Mouse (Mus musculus) liver, embryonic 16.5 days (tissue): Measurements from ENCODE around the gene Plcg2. TPM values are rescaled to one million over a fixed set of nuclear protein-coding genes. Genes with fewer than 3 reads are reported as not detected.

ENCODE experiments used
- ATAC-seq: fragments of 200-750 bp; cut with Nextera tagmentation; 2 replicates; pipeline ENCODE4 v1.8.0; 2017; ENCODE audit warnings: low read depth, mild to moderate bottlenecking, moderate number of reproducible peaks, moderate library complexity
- H3K27ac ChIP-seq: fragments of 300-500 bp; sonication (generic); 2 replicates; pipeline ENCODE4 v1.5.1; 2014; ENCODE audit warnings: mild to moderate bottlenecking, low read length
- H3K27me3 ChIP-seq: fragments of 300-500 bp; sonication (generic); 2 replicates; pipeline ENCODE4 v1.6.1; 2014; ENCODE audit warnings: low read depth, low read length, mixed read lengths; ENCODE audit not compliant: control insufficient read depth, insufficient read depth
- H3K36me3 ChIP-seq: fragments of 300-500 bp; sonication (generic); 2 replicates; pipeline ENCODE4 v1.6.1; 2014; ENCODE audit warnings: mild to moderate bottlenecking; ENCODE audit not compliant: control insufficient read depth, insufficient read depth
- H3K4me1 ChIP-seq: fragments of 300-500 bp; sonication (generic); 2 replicates; pipeline ENCODE4 v1.6.1; 2014; ENCODE audit warnings: low read depth, low read length, mixed read lengths; ENCODE audit not compliant: control insufficient read depth
- H3K4me2 ChIP-seq: fragments of 300-500 bp; sonication (generic); 2 replicates; pipeline ENCODE4 v1.6.1; 2014; ENCODE audit warnings: low read depth, low read length, mixed read lengths
- H3K4me3 ChIP-seq: fragments of 300-500 bp; sonication (generic); 2 replicates; pipeline ENCODE4 v1.5.1; 2014; ENCODE audit warnings: low read depth, mild to moderate bottlenecking, low read length
- H3K9ac ChIP-seq: fragments of 300-500 bp; sonication (generic); 2 replicates; pipeline ENCODE4 v1.6.1; 2014; ENCODE audit warnings: low read depth, low read length
- H3K9me3 ChIP-seq: fragments of 300-500 bp; sonication (generic); replicated peaks from 2 replicates; pipeline ENCODE4 v1.6.1; 2016; ENCODE audit warnings: low read length; ENCODE audit not compliant: control insufficient read depth
- WGBS: fragments of 180-500 bp; shearing (Covaris S2); extraction: QIAGEN DNeasy Blood & Tissue Kit; methylation state at CpG from one replicate; pipeline ENCODE4 v1.1.7; 2014; ENCODE audit not compliant: insufficient replicate concordance; 5-methylcytosine and 5-hydroxymethylcytosine counted together
- polyA plus RNA-seq: library from polyadenylated mRNA; unstranded; fragments of >200 nt; fragmentation: Nextera tagmentation; extraction: Ambion mirVana; gene quantifications from 2 replicates; pipeline ENCODE4 v1.2.1, GENCODE M21; 2015

Gene Plcg2
- polyA plus RNA-seq, 1 experiment from 2014 or later: 8.4 TPM

DNA sequence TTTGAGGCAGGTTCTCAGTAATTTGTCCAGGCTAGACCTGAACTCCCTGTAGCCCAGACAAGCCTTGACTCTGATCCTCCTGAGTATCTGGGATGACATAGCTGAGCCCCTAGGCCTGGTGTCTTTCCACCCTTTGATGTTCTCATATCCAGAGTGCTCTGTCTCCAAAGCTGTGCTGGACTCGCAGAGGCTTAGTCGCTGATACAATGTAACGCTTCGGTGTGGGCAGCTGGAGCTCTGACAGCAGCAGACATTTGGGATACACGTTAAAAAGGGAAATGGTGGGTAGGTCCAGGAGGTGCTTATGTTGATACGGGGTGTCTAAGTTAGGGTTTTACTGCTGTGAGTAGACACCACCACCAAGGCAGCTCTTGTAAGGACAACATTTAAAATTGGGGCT is 80.8 kb downstream of the Plcg2 start:
- 66% methylated on average over 6 of the region's 6 CpGs for WGBS
- no peak overlapping the region for H3K9ac ChIP-seq
- H3K36me3 ChIP-seq: no peaks in the 10 kb centered on the region
- H3K4me2 ChIP-seq: no peak overlapping the region
- H3K27ac ChIP-seq: no peak overlapping the region
- no peak overlapping the region for H3K4me3 ChIP-seq
- no peak for ATAC-seq
- H3K27me3 ChIP-seq: no peaks in the 10 kb centered on the region
- no peaks in the 10 kb centered on the region for H3K4me1 ChIP-seq
- no peaks in the 10 kb centered on the region for H3K9me3 ChIP-seq

GRCm38 (mm10) chr8:117593862-117594261 is 95.8 kb downstream of the Plcg2 start:
- H3K27ac ChIP-seq: no peak overlapping the region
- H3K4me1 ChIP-seq: no peaks in the 10 kb centered on the region
- no peaks in the 10 kb centered on the region for H3K9me3 ChIP-seq
- ATAC-seq: no peak
- no peaks in the 10 kb centered on the region for H3K27me3 ChIP-seq
- H3K36me3 ChIP-seq: no peaks in the 10 kb centered on the region
- H3K9ac ChIP-seq: no peak overlapping the region
- H3K4me2 ChIP-seq: no peak overlapping the region
- H3K4me3 ChIP-seq: no peak overlapping the region
- WGBS: 76% methylated on average over 5 of the region's 5 CpGs

DNA sequence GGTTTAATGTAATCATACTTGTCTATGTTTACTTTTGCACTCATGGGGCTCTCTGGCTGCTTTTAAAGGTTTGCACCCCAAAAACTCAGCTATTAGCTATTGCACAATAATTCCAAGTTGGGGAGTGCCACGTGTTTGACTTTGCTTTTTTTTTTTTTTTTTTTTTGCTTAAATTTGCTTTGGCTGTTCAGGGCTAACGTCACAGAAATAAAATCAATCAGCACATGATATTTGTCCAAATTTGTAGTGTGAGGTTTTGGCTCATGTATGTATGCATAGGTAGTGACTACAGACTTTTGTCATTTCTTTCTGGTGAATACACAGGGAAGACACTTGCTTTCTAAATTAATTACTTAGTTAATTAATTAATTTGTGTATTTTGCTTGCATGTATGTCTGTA is 96.9 kb downstream of the Plcg2 start:
- Histone ChIP-seq H3K4me1 (no peaks in the 10 kb centered on the region), H3K27me3 (no peaks in the 10 kb centered on the region), H3K9me3 (no peaks in the 10 kb centered on the region), H3K4me3 (no peak overlapping the region), H3K36me3 (no peaks in the 10 kb centered on the region), H3K4me2 (no peak overlapping the region), H3K27ac (no peak overlapping the region), H3K9ac (no peak overlapping the region)
- 51% methylated on average over 2 of the region's 2 CpGs for WGBS
- ATAC-seq: no peak

- Histone ChIP-seq H3K9me3 (no peaks in the 10 kb centered on the region), H3K9ac (no peak overlapping the region), H3K4me2 (no peak overlapping the region), H3K27ac (no peak overlapping the region), H3K36me3 (no peaks in the 10 kb centered on the region), H3K4me3 (no peak overlapping the region), H3K27me3 (no peaks in the 10 kb centered on the region), H3K4me1 (no peaks in the 10 kb centered on the region)
- 0 out of 2 replicates have a peak, but pooled peaks have one; percentile 19 for ATAC-seq
- WGBS: 22% methylated on average over 5 of the region's 5 CpGs
These were observed 98.7 kb downstream of the Plcg2 start for GRCm38 (mm10) chr8:117596777-117597176.

- 77% methylated on average over 13 of the region's 13 CpGs for WGBS
- no peak overlapping the region for H3K4me2 ChIP-seq
These were observed 102.7 kb downstream of the Plcg2 start for GRCm38 (mm10) chr8:117600839-117601238.

DNA sequence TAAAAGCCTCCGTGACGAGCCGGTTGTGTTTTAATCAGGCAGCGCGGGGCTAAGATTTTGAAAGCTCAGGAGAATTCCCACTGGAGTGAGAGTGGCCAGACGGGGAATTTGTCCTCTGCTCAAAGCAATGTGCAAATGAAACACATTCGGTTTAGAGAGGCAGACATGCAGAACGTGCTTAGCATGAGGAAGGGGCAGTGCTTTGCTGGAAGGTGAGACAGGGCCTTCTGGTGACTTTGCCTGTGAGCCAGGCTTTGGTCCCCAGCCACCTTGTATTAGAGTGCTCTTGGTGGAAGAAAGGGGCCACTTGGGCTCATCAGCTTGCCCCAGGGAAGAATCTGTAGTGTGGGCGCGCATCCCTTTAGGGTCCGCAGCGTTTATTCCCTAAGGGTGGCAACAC is 106.0 kb downstream of the Plcg2 start:
- H3K9ac ChIP-seq: no peak overlapping the region
- no peak overlapping the region for H3K27ac ChIP-seq
- no peak for ATAC-seq
- H3K9me3 ChIP-seq: no peaks in the 10 kb centered on the region
- H3K4me1 ChIP-seq: no peaks in the 10 kb centered on the region
- H3K4me3 ChIP-seq: no peak overlapping the region
- H3K27me3 ChIP-seq: no peaks in the 10 kb centered on the region
- H3K4me2 ChIP-seq: no peak overlapping the region
- 83% methylated on average over 12 of the region's 12 CpGs for WGBS
- H3K36me3 ChIP-seq: peaks cover 6% of the 10 kb centered on the region

More at GRCm38 (mm10) chr8:117600839-117601238, 102.7 kb downstream of the Plcg2 start:
- Histone ChIP-seq H3K27ac (no peak overlapping the region), H3K36me3 (peaks cover 6% of the 10 kb centered on the region), H3K9ac (no peak overlapping the region), H3K4me3 (no peak overlapping the region), H3K27me3 (no peaks in the 10 kb centered on the region), H3K4me1 (no peaks in the 10 kb centered on the region), H3K9me3 (no peaks in the 10 kb centered on the region)
- no peak for ATAC-seq

- ATAC-seq: no peak
- no peak overlapping the region for H3K4me2 ChIP-seq
- H3K9ac ChIP-seq: no peak overlapping the region
- H3K4me1 ChIP-seq: no peaks in the 10 kb centered on the region
- 75% methylated on average over 14 of the region's 14 CpGs for WGBS
- H3K9me3 ChIP-seq: no peaks in the 10 kb centered on the region
- no peak overlapping the region for H3K27ac ChIP-seq
- no peak overlapping the region for H3K4me3 ChIP-seq
- H3K27me3 ChIP-seq: no peaks in the 10 kb centered on the region
- peaks cover 6% of the 10 kb centered on the region for H3K36me3 ChIP-seq
These were observed 106.6 kb downstream of the Plcg2 start for GRCm38 (mm10) chr8:117604671-117605070.

DNA sequence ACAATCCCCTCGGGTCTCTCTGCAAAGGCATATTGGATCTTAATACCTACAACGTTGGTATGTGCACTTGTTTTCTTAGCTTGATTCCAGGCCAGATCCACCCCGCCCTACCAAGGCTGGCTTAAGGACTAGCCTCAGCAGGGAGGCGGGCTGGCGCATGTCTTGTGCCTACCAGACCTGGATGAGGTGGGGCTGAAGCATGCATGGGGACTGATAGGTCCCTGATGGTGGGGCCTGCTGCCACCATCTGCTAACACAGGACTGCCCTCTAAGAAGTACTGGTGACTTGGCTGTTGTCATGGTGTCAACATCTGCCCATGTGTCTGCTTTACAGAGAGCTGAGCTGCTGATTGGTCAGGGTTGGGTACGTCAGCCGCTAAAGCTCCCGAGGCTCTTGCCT is 107.1 kb downstream of the Plcg2 start:
- no peak for ATAC-seq
- 77% methylated on average over 8 of the region's 8 CpGs for WGBS

DNA sequence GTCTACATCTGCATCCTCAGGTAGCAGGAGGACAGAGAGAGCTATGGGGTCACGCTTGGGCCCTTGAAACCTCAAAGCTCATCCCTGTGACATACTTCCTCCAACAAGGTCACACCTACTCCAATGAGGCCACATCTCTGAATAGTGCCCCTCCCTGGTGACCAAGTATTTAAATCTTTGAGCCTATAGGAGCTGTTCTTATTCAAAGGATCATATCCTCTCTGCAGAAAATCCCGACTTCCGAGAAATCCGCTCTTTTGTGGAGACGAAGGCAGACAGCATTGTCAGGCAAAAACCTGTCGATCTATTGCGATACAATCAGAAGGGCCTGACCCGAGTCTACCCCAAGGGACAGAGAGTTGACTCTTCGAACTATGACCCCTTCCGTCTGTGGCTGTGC is 112.4 kb downstream of the Plcg2 start:
- Histone ChIP-seq H3K4me3 (no peak overlapping the region), H3K9ac (no peak overlapping the region), H3K9me3 (no peaks in the 10 kb centered on the region), H3K36me3 (no peaks in the 10 kb centered on the region), H3K4me1 (no peaks in the 10 kb centered on the region), H3K27me3 (no peaks in the 10 kb centered on the region), H3K4me2 (no peak overlapping the region), H3K27ac (no peak overlapping the region)
- 84% methylated on average over 10 of the region's 10 CpGs for WGBS
- ATAC-seq: no peak

More for the DNA sequence above, 107.1 kb downstream of the Plcg2 start:
- H3K36me3 ChIP-seq: peaks cover 6% of the 10 kb centered on the region
- H3K4me1 ChIP-seq: no peaks in the 10 kb centered on the region
- no peak overlapping the region for H3K4me2 ChIP-seq
- H3K4me3 ChIP-seq: no peak overlapping the region
- H3K27ac ChIP-seq: no peak overlapping the region
- H3K9ac ChIP-seq: no peak overlapping the region
- no peaks in the 10 kb centered on the region for H3K9me3 ChIP-seq
- no peaks in the 10 kb centered on the region for H3K27me3 ChIP-seq
